Mouse (Mus musculus) liver, embryonic 15.5 days (tissue): ENCODE measurements around the gene Grik2. TPM values are rescaled to one million over a fixed set of nuclear protein-coding genes. Genes with fewer than 3 reads are reported as not detected.
"Not testable (repeated sequence)": the region's sequence is repeated elsewhere in the genome, so short reads cannot be mapped to it uniquely, and the experiment has no call there.

Source experiments
- ATAC-seq: fragments of 200-750 bp; cut with Nextera tagmentation; 2 replicates; pipeline ENCODE4 v1.8.0; 2017; ENCODE audit warnings: moderate number of reproducible peaks, mild to moderate bottlenecking, moderate library complexity; ENCODE audit not compliant: insufficient read depth
- H3K27ac ChIP-seq: fragments of 300-500 bp; sonication (generic); replicated peaks from 2 replicates; pipeline ENCODE4 v1.5.1; 2015; ENCODE audit warnings: mild to moderate bottlenecking, inconsistent platforms
- H3K27me3 ChIP-seq: fragments of 300-500 bp; sonication (generic); 2 replicates; pipeline ENCODE4 v1.6.1; 2015; ENCODE audit warnings: mild to moderate bottlenecking, inconsistent platforms
- H3K36me3 ChIP-seq: fragments of 300-500 bp; sonication (generic); replicated peaks from 2 replicates; pipeline ENCODE4 v1.6.1; 2015; ENCODE audit warnings: moderate library complexity, mild to moderate bottlenecking, inconsistent platforms
- H3K4me1 ChIP-seq: fragments of 300-500 bp; sonication (generic); replicated peaks from 2 replicates; pipeline ENCODE4 v1.6.1; 2015; ENCODE audit warnings: inconsistent platforms
- H3K4me2 ChIP-seq: fragments of 300-500 bp; sonication (generic); 2 replicates; pipeline ENCODE4 v1.6.1; 2015; ENCODE audit warnings: moderate library complexity, mild to moderate bottlenecking, inconsistent platforms
- H3K4me3 ChIP-seq: fragments of 300-500 bp; sonication (generic); replicated peaks from 2 replicates; pipeline ENCODE4 v1.5.1; 2015; ENCODE audit warnings: mild to moderate bottlenecking, inconsistent platforms
- H3K9ac ChIP-seq: fragments of 300-500 bp; sonication (generic); 2 replicates; pipeline ENCODE4 v1.6.1; 2015; ENCODE audit warnings: moderate library complexity, mild to moderate bottlenecking, inconsistent platforms
- H3K9me3 ChIP-seq: fragments of 300-500 bp; sonication (generic); replicated peaks from 2 replicates; pipeline ENCODE4 v1.6.1; 2016; ENCODE audit warnings: inconsistent platforms
- WGBS: fragments of 180-500 bp; shearing (Covaris S2); methylation state at CpG from one replicate; pipeline ENCODE4 v1.1.7; 2015; ENCODE audit warnings: mixed read lengths; ENCODE audit not compliant: insufficient replicate concordance; 5-methylcytosine and 5-hydroxymethylcytosine counted together
- polyA plus RNA-seq: library from polyadenylated mRNA; unstranded; fragments of >200 nt; fragmentation: Nextera tagmentation; extraction: Ambion mirVana; gene quantifications from 2 replicates; pipeline ENCODE4 v1.2.1, GENCODE M21; 2015

The Grik2 gene
- polyA plus RNA-seq, 1 experiment from 2014 or later, result 0.05 TPM

- no peak for ATAC-seq
- H3K4me2 ChIP-seq, result no peak overlapping the region
- H3K27ac ChIP-seq, result no peak overlapping the region
- H3K4me3 ChIP-seq, result no peak overlapping the region
- H3K9me3 ChIP-seq, result no peaks in the 10 kb centered on the region
- no peaks in the 10 kb centered on the region for H3K36me3 ChIP-seq
- H3K27me3 ChIP-seq, result no peaks in the 10 kb centered on the region
- 51% methylated on average over 4 of the region's 4 CpGs for WGBS
- no peaks in the 10 kb centered on the region for H3K4me1 ChIP-seq
- no peak overlapping the region for H3K9ac ChIP-seq
Measured at GRCm38 (mm10) chr10:49481439-49481838, 307.1 kb downstream of the Grik2 start.

GRCm38 (mm10) chr10:49480085-49480749 is 308.3 kb downstream of the Grik2 start:
- H3K36me3 ChIP-seq, result no peaks in the 10 kb centered on the region
- H3K9ac ChIP-seq, result no peak overlapping the region
- no peak overlapping the region for H3K4me2 ChIP-seq
- H3K27me3 ChIP-seq, result no peaks in the 10 kb centered on the region
- ATAC-seq, result no peak
- no peaks in the 10 kb centered on the region for H3K9me3 ChIP-seq
- no peak overlapping the region for H3K4me3 ChIP-seq
- 60% methylated on average over 5 of the region's 5 CpGs for WGBS
- H3K4me1 ChIP-seq, result no peaks in the 10 kb centered on the region
- no peak overlapping the region for H3K27ac ChIP-seq

DNA sequence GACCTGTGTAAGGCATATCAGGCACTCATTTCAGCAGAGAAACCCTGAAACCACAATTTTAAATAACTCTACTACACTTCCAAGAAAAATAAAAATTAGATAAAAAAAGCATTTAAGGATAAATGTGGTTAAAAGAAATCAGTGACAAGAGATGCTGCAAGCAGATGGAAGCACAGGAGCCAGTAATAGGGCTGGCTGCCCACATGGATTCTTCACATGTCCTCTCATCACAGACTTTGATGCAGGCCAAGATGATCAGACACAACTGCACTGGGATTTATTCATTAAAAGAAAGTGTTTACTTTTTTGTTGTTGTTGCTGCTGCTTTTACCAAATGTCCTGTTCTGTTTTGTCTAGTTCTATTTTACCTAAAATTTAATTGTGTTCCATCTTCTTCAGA is 315.0 kb downstream of the Grik2 start:
- H3K9me3 ChIP-seq, result no peaks in the 10 kb centered on the region
- H3K27ac ChIP-seq, result no peak overlapping the region
- no peaks in the 10 kb centered on the region for H3K4me1 ChIP-seq
- H3K9ac ChIP-seq, result no peak overlapping the region
- no peaks in the 10 kb centered on the region for H3K27me3 ChIP-seq
- no peak overlapping the region for H3K4me3 ChIP-seq
- H3K36me3 ChIP-seq, result no peaks in the 10 kb centered on the region
- H3K4me2 ChIP-seq, result no peak overlapping the region
- ATAC-seq, result no peak

DNA sequence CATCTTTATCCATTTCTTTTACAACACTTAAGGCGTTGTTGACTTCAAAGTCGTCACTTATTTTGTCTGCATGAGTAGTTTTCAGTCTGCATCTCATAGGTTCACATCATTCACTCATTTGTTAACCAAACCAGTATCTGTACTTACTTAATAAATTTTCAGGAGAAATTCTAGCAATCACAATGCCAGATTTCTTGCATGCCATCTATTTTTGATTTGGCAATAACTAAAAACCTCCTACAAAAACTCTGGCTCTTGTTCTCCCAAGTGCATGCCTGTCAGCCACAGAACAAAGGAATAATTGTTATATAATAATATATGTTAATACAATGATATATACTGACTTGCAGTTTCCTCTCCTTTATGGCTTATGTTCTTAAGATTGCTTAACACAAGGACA is 331.8 kb downstream of the Grik2 start:
- Histone ChIP-seq H3K4me3 (no peak overlapping the region), H3K9me3 (no peaks in the 10 kb centered on the region), H3K4me2 (no peak overlapping the region), H3K27me3 (no peaks in the 10 kb centered on the region), H3K4me1 (no peaks in the 10 kb centered on the region), H3K9ac (no peak overlapping the region), H3K27ac (no peak overlapping the region), H3K36me3 (no peaks in the 10 kb centered on the region)
- ATAC-seq, result no peak
- WGBS, result 72% methylated on average over 2 of the region's 2 CpGs

DNA sequence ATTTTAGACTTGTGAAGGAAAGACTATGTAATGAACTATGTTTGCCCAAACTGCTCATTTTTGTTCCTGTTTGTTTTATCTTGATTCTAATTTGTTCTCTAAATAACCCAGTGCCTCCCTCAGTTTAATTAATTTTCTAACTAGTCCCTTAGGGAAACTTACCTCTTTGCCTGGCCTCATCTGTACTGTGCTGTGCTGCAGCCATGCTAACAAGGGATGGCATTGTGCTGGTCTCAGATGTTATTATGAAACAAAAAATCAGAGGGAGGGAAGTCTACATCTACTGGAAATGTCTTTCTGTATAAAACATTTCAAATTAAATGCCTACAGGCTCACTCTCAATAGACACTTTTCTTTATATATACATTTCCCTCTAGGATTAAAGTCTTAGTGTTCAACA is 335.0 kb downstream of the Grik2 start:
- H3K27ac ChIP-seq, result no peak overlapping the region
- no peak overlapping the region for H3K4me2 ChIP-seq
- H3K4me3 ChIP-seq, result no peak overlapping the region
- H3K4me1 ChIP-seq, result no peaks in the 10 kb centered on the region
- no peaks in the 10 kb centered on the region for H3K9me3 ChIP-seq
- H3K9ac ChIP-seq, result no peak overlapping the region
- no peaks in the 10 kb centered on the region for H3K36me3 ChIP-seq
- H3K27me3 ChIP-seq, result no peaks in the 10 kb centered on the region
- no peak for ATAC-seq

GRCm38 (mm10) chr10:49441369-49441768 is 347.2 kb downstream of the Grik2 start:
- Histone ChIP-seq H3K4me2 (no peak overlapping the region), H3K9ac (no peak overlapping the region), H3K27ac (no peak overlapping the region), H3K4me3 (no peak overlapping the region), H3K36me3 (no peaks in the 10 kb centered on the region), H3K27me3 (no peaks in the 10 kb centered on the region), H3K9me3 (no peaks in the 10 kb centered on the region), H3K4me1 (no peaks in the 10 kb centered on the region)
- ATAC-seq, result no peak
- 47% methylated on average over 1 of the region's 1 CpGs for WGBS

DNA sequence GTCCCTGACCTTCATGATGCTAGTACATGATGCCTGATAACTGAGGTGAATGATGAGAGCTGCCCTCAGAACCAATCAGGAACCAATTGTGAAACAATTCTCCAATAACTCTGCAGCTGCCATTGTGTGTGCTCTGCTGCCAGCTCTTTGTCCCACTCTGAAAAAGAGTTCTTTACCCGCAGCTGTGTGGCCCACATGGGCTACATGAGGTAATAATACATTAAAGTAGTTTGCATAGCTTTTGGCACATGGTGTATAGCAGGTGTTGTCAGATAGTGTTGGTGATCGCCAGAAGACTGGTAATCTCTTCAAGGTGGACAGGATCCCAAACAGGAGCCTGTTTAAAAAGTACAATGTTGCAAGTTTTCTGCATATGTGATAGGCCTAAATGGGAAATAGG is 351.5 kb downstream of the Grik2 start:
- Histone ChIP-seq H3K9ac (no peak overlapping the region), H3K9me3 (no peaks in the 10 kb centered on the region), H3K4me3 (no peak overlapping the region), H3K27ac (no peak overlapping the region), H3K4me1 (no peaks in the 10 kb centered on the region), H3K4me2 (no peak overlapping the region), H3K27me3 (no peaks in the 10 kb centered on the region), H3K36me3 (no peaks in the 10 kb centered on the region)
- no peak for ATAC-seq
- 50% methylated on average over 2 of the region's 2 CpGs for WGBS

GRCm38 (mm10) chr10:49436301-49436700 is 352.3 kb downstream of the Grik2 start:
- H3K9ac ChIP-seq, result no peak overlapping the region
- no peak overlapping the region for H3K27ac ChIP-seq
- no peak for ATAC-seq
- H3K4me2 ChIP-seq, result no peak overlapping the region
- H3K9me3 ChIP-seq, result no peaks in the 10 kb centered on the region
- H3K4me1 ChIP-seq, result no peaks in the 10 kb centered on the region
- 62% methylated on average over 2 of the region's 2 CpGs for WGBS
- H3K4me3 ChIP-seq, result no peak overlapping the region
- H3K27me3 ChIP-seq, result no peaks in the 10 kb centered on the region
- H3K36me3 ChIP-seq, result no peaks in the 10 kb centered on the region

- WGBS, result 35% methylated on average over 2 of the region's 2 CpGs
- Histone ChIP-seq H3K9ac (no peak overlapping the region), H3K36me3 (no peaks in the 10 kb centered on the region), H3K4me2 (no peak overlapping the region), H3K27ac (no peak overlapping the region), H3K27me3 (no peaks in the 10 kb centered on the region), H3K4me1 (no peaks in the 10 kb centered on the region), H3K9me3 (no peaks in the 10 kb centered on the region), H3K4me3 (no peak overlapping the region)
- no peak for ATAC-seq
Measured at GRCm38 (mm10) chr10:49432825-49433224, 355.7 kb downstream of the Grik2 start.

GRCm38 (mm10) chr10:49417206-49417605 is 371.4 kb downstream of the Grik2 start:
- H3K4me3 ChIP-seq, H3K4me2 ChIP-seq, H3K27ac ChIP-seq, H3K9ac ChIP-seq, H3K27me3 ChIP-seq, H3K9me3 ChIP-seq, ATAC-seq, H3K36me3 ChIP-seq, H3K4me1 ChIP-seq: not testable (repeated sequence)
- WGBS, result 50% methylated on average over 1 of the region's 1 CpGs

- H3K27me3 ChIP-seq, result no peaks in the 10 kb centered on the region
- H3K4me3 ChIP-seq, result no peak overlapping the region
- H3K36me3 ChIP-seq, result no peaks in the 10 kb centered on the region
- no peaks in the 10 kb centered on the region for H3K9me3 ChIP-seq
- no peaks in the 10 kb centered on the region for H3K4me1 ChIP-seq
- no peak overlapping the region for H3K4me2 ChIP-seq
- H3K9ac ChIP-seq, result no peak overlapping the region
- ATAC-seq, result no peak
- no peak overlapping the region for H3K27ac ChIP-seq
- 48% methylated on average over 3 of the region's 3 CpGs for WGBS
Measured at GRCm38 (mm10) chr10:49382996-49383395, 405.6 kb downstream of the Grik2 start.

GRCm38 (mm10) chr10:49381852-49382251 is 406.7 kb downstream of the Grik2 start:
- ATAC-seq, result no peak
- Histone ChIP-seq H3K4me2 (no peak overlapping the region), H3K9ac (no peak overlapping the region), H3K4me1 (no peaks in the 10 kb centered on the region), H3K9me3 (no peaks in the 10 kb centered on the region), H3K36me3 (no peaks in the 10 kb centered on the region), H3K27me3 (no peaks in the 10 kb centered on the region), H3K4me3 (no peak overlapping the region), H3K27ac (no peak overlapping the region)
- WGBS, result 42% methylated on average over 2 of the region's 2 CpGs
